Mouse (Mus musculus) CH12.LX (cell line): ENCODE data around the gene Dhrs4. TPM values are rescaled to one million over a fixed set of nuclear protein-coding genes. Genes with fewer than 3 reads are reported as not detected.

Experiments used
- DNase-seq: peaks from one replicate; pipeline ENCODE4 v3.0.0-alpha.2; 2013; ENCODE audit errors: extremely low read depth
- H3K27ac ChIP-seq: 2 replicates; pipeline ENCODE4 v1.5.1; 2012; ENCODE audit warnings: low read depth, mild to moderate bottlenecking, control low read depth, moderate library complexity; ENCODE audit not compliant: insufficient read depth
- H3K27me3 ChIP-seq: replicated peaks from 2 replicates; pipeline ENCODE3; 2012; ENCODE audit warnings: inconsistent platforms
- H3K36me3 ChIP-seq, 2 experiments: replicated peaks in 1 of 2; 2 replicates each; pipeline versions ENCODE3 to v1.6.1; 2012; ENCODE audit warnings: inconsistent platforms in 1 of 2, low read length in 1 of 2, mild to moderate bottlenecking in 1 of 2, mixed read lengths in 1 of 2, moderate library complexity in 1 of 2; ENCODE audit not compliant: control insufficient read depth in 1 of 2, insufficient read depth in 1 of 2
- H3K4me1 ChIP-seq, 2 experiments: 2 replicates each; pipeline ENCODE4 v1.6.1; 2012; ENCODE audit warnings: inconsistent platforms in 1 of 2, moderate library complexity in 1 of 2; ENCODE audit not compliant: insufficient read depth in 2 of 2, control insufficient read depth in 1 of 2
- H3K4me2 ChIP-seq: 2 replicates; pipeline ENCODE4 v1.6.1; 2012; ENCODE audit warnings: low read depth, mild to moderate bottlenecking, control low read depth; ENCODE audit not compliant: poor library complexity, insufficient read depth, severe bottlenecking
- H3K4me3 ChIP-seq, 3 experiments: fragments of 150-350 bp in 1 of 3; sonication (generic) in 1 of 3; replicated peaks in 1 of 3; 2 replicates each; pipeline versions ENCODE3 to v1.5.1; 2011 to 2012; ENCODE audit warnings: low read depth in 2 of 3, low read length in 2 of 3, mild to moderate bottlenecking in 2 of 3, moderate library complexity in 2 of 3, control low read depth in 1 of 3, improper control_type of control experiment in 1 of 3, inconsistent platforms in 1 of 3, mixed read lengths in 1 of 3; ENCODE audit not compliant: poor library complexity in 1 of 3
- H3K79me2 ChIP-seq: replicated peaks from 2 replicates; pipeline ENCODE4 v1.6.1; 2012; ENCODE audit warnings: mild to moderate bottlenecking, moderate library complexity; ENCODE audit not compliant: control insufficient read depth, poor library complexity, insufficient read depth, severe bottlenecking; ENCODE audit errors: extremely low read depth
- H3K9ac ChIP-seq: 2 replicates; pipeline ENCODE4 v1.6.1; 2012; ENCODE audit warnings: low read depth, mild to moderate bottlenecking, control low read depth, moderate library complexity; ENCODE audit not compliant: insufficient read depth
- H3K9me3 ChIP-seq: replicated peaks from 2 replicates; pipeline ENCODE3; 2012; ENCODE audit warnings: low read length, inconsistent platforms, mixed read lengths
- BHLHE40 ChIP-seq: IDR thresholded peaks from 2 replicates; pipeline ENCODE4 v1.6.1; 2011; ENCODE audit warnings: mild to moderate bottlenecking, low read depth, low read length, improper control_type of control experiment
- EP300 ChIP-seq: IDR thresholded peaks from 2 replicates; pipeline ENCODE4 v1.6.1; 2011; ENCODE audit warnings: low read length, improper control_type of control experiment
- GABPA ChIP-seq: IDR thresholded peaks from 2 replicates; pipeline ENCODE4 v1.6.1; 2012; ENCODE audit warnings: low read depth, low read length, improper control_type of control experiment, inconsistent platforms; ENCODE audit not compliant: insufficient replicate concordance
- IRF4 ChIP-seq: IDR thresholded peaks from 2 replicates; pipeline ENCODE4 v1.6.1; 2014; ENCODE audit warnings: low read depth, mild to moderate bottlenecking, inconsistent platforms, low read length, improper control_type of control experiment
- JUN ChIP-seq: IDR thresholded peaks from 2 replicates; pipeline ENCODE4 v1.6.1; 2011; ENCODE audit warnings: low read depth, mild to moderate bottlenecking, low read length, improper control_type of control experiment, moderate library complexity; ENCODE audit not compliant: insufficient read depth
- KAT2A ChIP-seq: IDR thresholded peaks from 2 replicates; pipeline ENCODE4 v1.6.1; 2012; ENCODE audit warnings: low read length, improper control_type of control experiment, inconsistent platforms; ENCODE audit not compliant: insufficient replicate concordance
- MAFK ChIP-seq: IDR thresholded peaks from 2 replicates; pipeline ENCODE4 v1.6.1; 2011; ENCODE audit warnings: low read length, improper control_type of control experiment; ENCODE audit not compliant: insufficient replicate concordance
- MEF2A ChIP-seq: IDR thresholded peaks from 2 replicates; pipeline ENCODE4 v1.6.1; 2014; ENCODE audit warnings: low read depth, mild to moderate bottlenecking, inconsistent platforms, low read length, improper control_type of control experiment, borderline replicate concordance
- MYC ChIP-seq: IDR thresholded peaks from 2 replicates; pipeline ENCODE4 v1.6.1; 2011; ENCODE audit warnings: low read depth, mild to moderate bottlenecking, improper control_type of control experiment, low read length
- NELFE ChIP-seq: IDR thresholded peaks from 2 replicates; pipeline ENCODE4 v1.6.1; 2011; ENCODE audit warnings: low read depth, low read length, improper control_type of control experiment
- PAX5 ChIP-seq: IDR thresholded peaks from 2 replicates; pipeline ENCODE4 v1.6.1; 2012; ENCODE audit warnings: low read length, inconsistent platforms, mixed read lengths
- POLR2AphosphoS2 ChIP-seq: IDR thresholded peaks from 2 replicates; pipeline ENCODE4 v1.6.1; 2011; ENCODE audit warnings: low read depth, low read length, improper control_type of control experiment
- RAD21 ChIP-seq: IDR thresholded peaks from 2 replicates; pipeline ENCODE4 v1.6.1; 2011; ENCODE audit warnings: low read depth, mild to moderate bottlenecking, low read length, improper control_type of control experiment, moderate library complexity
- RCOR1 ChIP-seq: conservative IDR thresholded peaks from 2 replicates; pipeline ENCODE4 v1.6.1; 2012; ENCODE audit warnings: low read depth, mild to moderate bottlenecking, inconsistent platforms, low read length, improper control_type of control experiment
- SIN3A ChIP-seq: IDR thresholded peaks from 2 replicates; pipeline ENCODE4 v1.6.1; 2012; ENCODE audit warnings: low read length, improper control_type of control experiment, inconsistent platforms
- TBP ChIP-seq: conservative IDR thresholded peaks from 2 replicates; pipeline ENCODE4 v1.6.1; 2011; ENCODE audit warnings: low read depth, low read length, improper control_type of control experiment
- TCF12 ChIP-seq: IDR thresholded peaks from 2 replicates; pipeline ENCODE4 v1.6.1; 2014; ENCODE audit warnings: low read depth, mild to moderate bottlenecking, inconsistent platforms, low read length, improper control_type of control experiment
- UBTF ChIP-seq: IDR thresholded peaks from 2 replicates; pipeline ENCODE4 v1.6.1; 2012; ENCODE audit warnings: low read depth, mild to moderate bottlenecking, inconsistent platforms, low read length, improper control_type of control experiment, moderate library complexity
- USF2 ChIP-seq: conservative IDR thresholded peaks from 2 replicates; pipeline ENCODE4 v1.6.1; 2011; ENCODE audit warnings: low read depth, low read length, improper control_type of control experiment
- dilution Hi-C: fragments of 300-500 bp; cut with MboI; formaldehyde crosslinking; loops from 2 replicates; pipeline ENCODE4 v1.14.3; 2020; ENCODE audit warnings: low sequenced_read_pairs; ENCODE audit not compliant: extremely low pct_unique_long_range_greater_than_20kb, extremely low pct_ligation_motif_present
- in situ Hi-C: fragments of 300-500 bp; cut with MboI; formaldehyde crosslinking; loops from 3 replicates; pipeline ENCODE4 v1.14.3; 2019; ENCODE audit warnings: low sequenced_read_pairs, low pct_ligation_motif_present, low pct_unique_long_range_greater_than_20kb, mixed read lengths
- polyA plus RNA-seq: library from polyadenylated mRNA; unstranded; fragments of >175 nt; gene quantifications from 2 replicates; pipeline ENCODE4 v1.2.1, GENCODE M21; 2012; ENCODE audit warnings: low read depth; ENCODE audit not compliant: insufficient read length
- total RNA-seq, 2 experiments: library from RNA; depleted of rRNA; stranded (reverse); fragments of 300-350 nt in 1 of 2; fragments of >200 nt in 1 of 2; gene quantifications; 2 replicates each; pipeline ENCODE4 v1.2.3; 2012 to 2014

Gene Dhrs4
- total and polyA plus RNA-seq, 3 experiments: 27.9 to 60.2 (median 37.3) TPM

- H3K4me2 ChIP-seq: peak overlapping the region; percentile 67; the same call in 1 of the 2 replicates
- H3K79me2 ChIP-seq: no peaks in the 10 kb centered on the region
- in situ Hi-C loops: no loop called here
- no peaks in the 10 kb centered on the region for H3K9me3 ChIP-seq
- H3K9ac ChIP-seq: no peak overlapping the region
- H3K27me3 ChIP-seq: no peaks in the 10 kb centered on the region
- peak overlapping the region in 1 of 3 experiments; percentile 73 for H3K4me3 ChIP-seq
- dilution Hi-C loops: no loop called here
- DNase-seq: no peak
- H3K4me1 ChIP-seq: peaks cover 26 to 64% of the 10 kb centered on the region in 2 experiments
- TF ChIP-seq EP300 (no peak), KAT2A (no peak), TCF12 (no peak), POLR2AphosphoS2 (no peak), RCOR1 (no peak), MEF2A (no peak), UBTF (no peak), IRF4 (no peak), RAD21 (no peak), JUN (no peak), SIN3A (no peak), MYC (no peak)
- no peak overlapping the region for H3K27ac ChIP-seq
- peaks cover 0 to 57% of the 10 kb centered on the region in 2 experiments for H3K36me3 ChIP-seq
Observed at GRCm38 (mm10) chr14:55492103-55492502, 13.5 kb downstream of the Dhrs4 start.

- H3K79me2 ChIP-seq: no peaks in the 10 kb centered on the region
- TF ChIP-seq TBP: no peak
- no peak for TF ChIP-seq NELFE
- TF ChIP-seq TCF12: no peak
- no peak for TF ChIP-seq GABPA
- TF ChIP-seq PAX5: no peak
- no peak for TF ChIP-seq MAFK
- TF ChIP-seq BHLHE40: no peak
- no peak for TF ChIP-seq USF2
- no peak for DNase-seq
- no peak overlapping the region for H3K4me3 ChIP-seq
- H3K4me2 ChIP-seq: no peak overlapping the region
- H3K9ac ChIP-seq: no peak overlapping the region
- in situ Hi-C loops (no loop called here), dilution Hi-C loops (no loop called here)
- H3K27me3 ChIP-seq: no peaks in the 10 kb centered on the region
- H3K9me3 ChIP-seq: no peaks in the 10 kb centered on the region
- no peak overlapping the region for H3K27ac ChIP-seq
- H3K36me3 ChIP-seq: peaks cover 0 to 63% of the 10 kb centered on the region in 2 experiments
- peaks cover 26 to 47% of the 10 kb centered on the region in 2 experiments for H3K4me1 ChIP-seq
Observed at GRCm38 (mm10) chr14:55495509-55496240, 17.1 kb downstream of the Dhrs4 start.
